ENCODE assay signal across 8 mouse cellular contexts in the genomic region with DNA sequence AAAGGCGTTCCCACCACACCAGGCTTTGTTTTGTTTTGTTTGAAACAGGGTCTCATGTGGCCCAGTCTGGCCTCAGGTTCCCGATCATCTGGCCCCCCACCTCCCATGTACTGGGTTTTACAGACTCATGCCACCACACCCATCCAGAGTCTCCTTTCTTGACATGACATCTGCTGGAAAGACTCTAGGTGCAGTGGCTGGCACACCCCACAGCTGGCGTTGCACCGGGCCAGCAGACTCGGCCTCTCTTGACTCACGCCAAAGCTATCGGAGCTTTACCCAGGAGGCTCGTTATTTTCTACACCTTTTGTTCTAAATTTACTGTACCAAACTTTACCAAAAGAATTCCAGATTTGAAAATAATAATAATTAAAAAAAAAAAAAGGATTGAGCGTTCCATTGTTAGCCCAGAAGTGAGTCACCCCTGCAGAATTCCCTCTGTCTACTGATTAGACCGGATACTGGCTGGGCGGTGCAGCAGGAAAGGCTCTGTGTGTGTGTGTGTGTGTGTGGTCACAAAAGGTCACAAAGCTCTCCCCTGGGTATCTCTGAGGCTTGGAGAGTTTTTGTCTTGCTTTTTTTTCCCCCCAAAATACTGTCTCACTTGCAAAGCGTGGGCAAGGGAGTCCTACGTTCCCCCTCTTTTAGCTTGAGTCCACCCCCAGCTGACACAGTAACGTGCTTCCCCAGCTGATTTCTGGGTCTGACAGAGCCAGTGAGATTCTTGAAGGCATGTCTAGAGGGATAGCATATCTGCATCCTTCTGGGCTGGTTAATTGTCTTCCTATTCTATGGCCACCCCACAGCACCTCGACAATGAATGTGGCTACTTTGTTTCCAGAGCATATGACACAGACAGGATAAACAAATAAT. TPM values are rescaled to one million over a fixed set of nuclear protein-coding genes. Genes with fewer than 3 reads are reported as not detected.
A peak's percentile ranks its signal among the peaks of the same experiment; 100 is the strongest.
DNase-seq lines count a peak whose midpoint lies in the region; ATAC-seq lines count a peak whose summit lies in the region.

No protein-coding gene starts in this region.

- no peak for DNase-seq in neural tube, embryonic 10.5 days (ENCODE audit: extremely low spot score, low spot score)
- DNase-seq in kidney, postnatal 14 days, result peak; percentile 81
- no peak for DNase-seq in left cerebral cortex, adult 8-10 months (ENCODE audit: low spot score in 2 of 2)
- no peak for DNase-seq in layer of hippocampus, adult 8-10 months (ENCODE audit: low spot score in 2 of 2)

- H3K4me3 ChIP-seq in neural tube, embryonic 13.5 days, result no peak overlapping the region
- H3K4me3 ChIP-seq in heart, embryonic 11.5 days (ENCODE audit: low read depth, low read length), result no peak overlapping the region
- no peak overlapping the region for H3K4me3 ChIP-seq in stomach, embryonic 15.5 days (replicated peaks)

- H3K4me2 ChIP-seq in neural tube, embryonic 13.5 days, result no peak overlapping the region
- H3K4me2 ChIP-seq in heart, embryonic 11.5 days, result no peak overlapping the region
- no peak overlapping the region for H3K4me2 ChIP-seq in stomach, embryonic 15.5 days

- H3K9ac ChIP-seq in neural tube, embryonic 13.5 days, result no peak overlapping the region
- 0 out of 2 replicates have a peak overlapping the region, but pooled peaks have one; percentile 12 for H3K9ac ChIP-seq in heart, embryonic 11.5 days (ENCODE audit: low read depth, low read length)
- no peak overlapping the region for H3K9ac ChIP-seq in stomach, embryonic 15.5 days

- no peaks in the 10 kb centered on the region for H3K27me3 ChIP-seq in neural tube, embryonic 13.5 days
- no peaks in the 10 kb centered on the region for H3K27me3 ChIP-seq in heart, embryonic 11.5 days (ENCODE audit: control insufficient read depth, insufficient read depth, low read length)
- no peaks in the 10 kb centered on the region for H3K27me3 ChIP-seq in stomach, embryonic 15.5 days (replicated peaks)

- H3K27ac ChIP-seq in neural tube, embryonic 13.5 days (replicated peaks), result 0 out of 2 replicates have a peak overlapping the region, but pooled peaks have one; percentile 20
- peak overlapping the region; percentile 77 for H3K27ac ChIP-seq in heart, embryonic 11.5 days (ENCODE audit: low read depth, low read length)
- peak overlapping the region; percentile 35; the same call in 1 of the 2 replicates for H3K27ac ChIP-seq in stomach, embryonic 15.5 days

- ATAC-seq in neural tube, embryonic 13.5 days (ENCODE audit: low read depth), result no peak
- peak; percentile 80 for ATAC-seq in heart, embryonic 11.5 days (replicated peaks; ENCODE audit: insufficient number of reproducible peaks, low FRiP score, low TSS enrichment)
- peak; percentile 61; the same call in 1 of the 2 replicates for ATAC-seq in stomach, embryonic 15.5 days (ENCODE audit: insufficient read depth, low FRiP score, low read depth)
- no peak for ATAC-seq in activated CD4-positive, CD25-positive, alpha-beta regulatory T cell, adult 4 months

- no peaks in the 10 kb centered on the region for H3K4me1 ChIP-seq in neural tube, embryonic 13.5 days (replicated peaks)
- H3K4me1 ChIP-seq in heart, embryonic 11.5 days (ENCODE audit: control insufficient read depth, insufficient read depth, low read length), result peaks cover 19% of the 10 kb centered on the region
- H3K4me1 ChIP-seq in stomach, embryonic 15.5 days, result no peaks in the 10 kb centered on the region

- WGBS in neural tube, embryonic 13.5 days, result 81% methylated on average over 15 of the region's 15 CpGs
- WGBS in heart, embryonic 11.5 days (ENCODE audit: insufficient replicate concordance), result 55% methylated on average over 15 of the region's 15 CpGs
- 73% methylated on average over 15 of the region's 15 CpGs for WGBS in stomach, embryonic 15.5 days

- no peaks in the 10 kb centered on the region for H3K9me3 ChIP-seq in neural tube, embryonic 13.5 days
- H3K9me3 ChIP-seq in heart, embryonic 11.5 days (replicated peaks; ENCODE audit: control insufficient read depth, low read length), result no peaks in the 10 kb centered on the region
- no peaks in the 10 kb centered on the region for H3K9me3 ChIP-seq in stomach, embryonic 15.5 days

- H3K36me3 ChIP-seq in neural tube, embryonic 13.5 days, result no peaks in the 10 kb centered on the region
- H3K36me3 ChIP-seq in heart, embryonic 11.5 days (ENCODE audit: control insufficient read depth, insufficient read depth, low read length), result no peaks in the 10 kb centered on the region
- no peaks in the 10 kb centered on the region for H3K36me3 ChIP-seq in stomach, embryonic 15.5 days

RNA-seq across cellular contexts. Expression of gene Ptprb, which starts 8.5 kb away (rescaled TPM):
- polyA plus RNA-seq in neural tube, embryonic 13.5 days (2015; fragmentation: Nextera tagmentation; extraction: Ambion mirVana), result 2.8 and 3.4 TPM in 2 replicates
- polyA plus RNA-seq in heart, embryonic 11.5 days (2014; fragmentation: Nextera tagmentation; extraction: Ambion mirVana), result 8.3 and 9.1 TPM in 2 replicates
- 4.0 and 4.2 TPM in 2 replicates for polyA plus RNA-seq in stomach, embryonic 15.5 days (2015; fragmentation: Nextera tagmentation; extraction: Ambion mirVana)
- total RNA-seq in left cerebral cortex, adult 8-10 months (2022), result 10 to 100 TPM; 17.6 to 23.0 (median 19.5) TPM
- 10 to 100 TPM; 17.3 to 18.3 (median 17.9) TPM for total RNA-seq in layer of hippocampus, adult 8-10 months (2022)
- under 1 TPM in 1 of 2 experiments, not detected in 1; 0.12 TPM for polyA plus RNA-seq in activated CD4-positive, CD25-positive, alpha-beta regulatory T cell, adult 4 months (2017; shearing (Covaris generic))

Comparison
In these comparisons a context has a peak if more than half of its experiments do, and no peak if none do; other contexts are left out.
1. ATAC-seq: peak in heart, embryonic 11.5 days (single experiment) and stomach, embryonic 15.5 days (single experiment); none in neural tube, embryonic 13.5 days (single experiment) and activated CD4-positive, CD25-positive, alpha-beta regulatory T cell, adult 4 months (single experiment).
2. H3K27ac ChIP-seq: peak in every context shown above with its lines; median percentile 77 in heart, embryonic 11.5 days; 35 in stomach, embryonic 15.5 days; 20 in neural tube, embryonic 13.5 days.